In genomic region chr1:56748876-56749493, GRCm38 (mm10) we compare ENCODE assay signal across 20 mouse cellular contexts.
DNase-seq lines count a peak whose midpoint lies in the region; ATAC-seq and TF ChIP-seq lines count a peak whose summit lies in the region.
"Had no signal": no experiment of that assay in that cellular context is flagged by ENCODE, and none has a peak within 500 bp of the region (broad histone marks: within the 10 kb centered on the region; RNA-seq: fewer than 3 reads in every experiment).

No protein-coding gene starts in this region.

- no peak overlapping the region for H3K9ac ChIP-seq in forebrain, embryonic 15.5 days (replicated peaks)
- H3K9ac ChIP-seq in forebrain, postnatal 0 days = no peak overlapping the region
- no peak overlapping the region for H3K9ac ChIP-seq in hindbrain, embryonic 15.5 days
- H3K9ac ChIP-seq in hindbrain, embryonic 12.5 days = no peak overlapping the region
- H3K9ac ChIP-seq: heart, embryonic 12.5 days; heart, embryonic 15.5 days; intestine, embryonic 15.5 days had no signal

- 0 out of 2 replicates have a peak, but pooled peaks cover 3% of the 10 kb centered on the region for H3K4me1 ChIP-seq in forebrain, embryonic 15.5 days
- no peaks in the 10 kb centered on the region for H3K4me1 ChIP-seq in forebrain, postnatal 0 days (ENCODE audit: insufficient read depth)
- no peaks in the 10 kb centered on the region for H3K4me1 ChIP-seq in hindbrain, embryonic 15.5 days (replicated peaks)
- H3K4me1 ChIP-seq in hindbrain, embryonic 12.5 days = no peaks in the 10 kb centered on the region
- H3K4me1 ChIP-seq: forebrain, embryonic 10.5 days; heart, embryonic 12.5 days; heart, embryonic 15.5 days; intestine, embryonic 15.5 days had no signal

- H3K4me3 ChIP-seq in forebrain, embryonic 15.5 days = no peak overlapping the region
- no peak overlapping the region for H3K4me3 ChIP-seq in forebrain, postnatal 0 days (ENCODE audit: low read depth, low read length)
- no peak overlapping the region for H3K4me3 ChIP-seq in hindbrain, embryonic 15.5 days
- no peak overlapping the region for H3K4me3 ChIP-seq in hindbrain, embryonic 12.5 days
- H3K4me3 ChIP-seq: forebrain, embryonic 10.5 days; heart, embryonic 12.5 days; heart, embryonic 15.5 days; intestine, embryonic 15.5 days had no signal

- 0 out of 2 replicates have a peak, but pooled peaks have one; percentile 19 for ATAC-seq in forebrain, embryonic 15.5 days (replicated peaks)
- ATAC-seq in forebrain, postnatal 0 days = no peak
- peak; percentile 51; the same call in 1 of the 2 replicates for ATAC-seq in hindbrain, embryonic 15.5 days (ENCODE audit: low FRiP score, low read depth)
- no peak for ATAC-seq in hindbrain, embryonic 12.5 days (ENCODE audit: low FRiP score)
- ATAC-seq: activated CD4-positive, CD25-positive, alpha-beta regulatory T cell, adult 4 months; intestine, embryonic 15.5 days had no signal

- H3K27me3 ChIP-seq in forebrain, embryonic 15.5 days = no peaks in the 10 kb centered on the region
- H3K27me3 ChIP-seq in forebrain, postnatal 0 days (ENCODE audit: insufficient read depth, low read length) = no peaks in the 10 kb centered on the region
- H3K27me3 ChIP-seq in hindbrain, embryonic 15.5 days = no peaks in the 10 kb centered on the region
- H3K27me3 ChIP-seq in hindbrain, embryonic 12.5 days = no peaks in the 10 kb centered on the region
- H3K27me3 ChIP-seq: heart, embryonic 12.5 days; heart, embryonic 15.5 days; intestine, embryonic 15.5 days had no signal

- H3K27ac ChIP-seq in forebrain, embryonic 15.5 days (replicated peaks) = peak overlapping the region; percentile 62
- H3K27ac ChIP-seq in forebrain, postnatal 0 days (ENCODE audit: low read depth, low read length) = no peak overlapping the region
- no peak overlapping the region for H3K27ac ChIP-seq in hindbrain, embryonic 15.5 days (replicated peaks)
- H3K27ac ChIP-seq in hindbrain, embryonic 12.5 days = no peak overlapping the region
- H3K27ac ChIP-seq: forebrain, embryonic 10.5 days; heart, embryonic 15.5 days; intestine, embryonic 15.5 days had no signal

- no peaks in the 10 kb centered on the region for H3K36me3 ChIP-seq in forebrain, embryonic 15.5 days
- no peaks in the 10 kb centered on the region for H3K36me3 ChIP-seq in forebrain, postnatal 0 days (ENCODE audit: insufficient read depth)
- H3K36me3 ChIP-seq in hindbrain, embryonic 15.5 days = no peaks in the 10 kb centered on the region
- H3K36me3 ChIP-seq in hindbrain, embryonic 12.5 days = no peaks in the 10 kb centered on the region
- H3K36me3 ChIP-seq: forebrain, embryonic 10.5 days; heart, embryonic 12.5 days; heart, embryonic 15.5 days; intestine, embryonic 15.5 days had no signal

- intact Hi-C loops in left cerebral cortex, postnatal 4 days (cut with DNase I) = no loop called here

- WGBS in forebrain, embryonic 15.5 days = 86% methylated on average over 11 of the region's 11 CpGs
- 90% methylated on average over 11 of the region's 11 CpGs for WGBS in forebrain, postnatal 0 days
- 82% methylated on average over 11 of the region's 11 CpGs for WGBS in hindbrain, embryonic 15.5 days
- 86% methylated on average over 11 of the region's 11 CpGs for whole genome bisulfite sequencing in hindbrain, embryonic 12.5 days

- H3K4me2 ChIP-seq in forebrain, embryonic 15.5 days (replicated peaks) = no peak overlapping the region
- H3K4me2 ChIP-seq in forebrain, postnatal 0 days (ENCODE audit: low read depth) = no peak overlapping the region
- H3K4me2 ChIP-seq in hindbrain, embryonic 15.5 days = no peak overlapping the region
- H3K4me2 ChIP-seq in hindbrain, embryonic 12.5 days (replicated peaks) = no peak overlapping the region
- H3K4me2 ChIP-seq: heart, embryonic 12.5 days; heart, embryonic 15.5 days; intestine, embryonic 15.5 days had no signal

- no peaks in the 10 kb centered on the region for H3K9me3 ChIP-seq in forebrain, embryonic 15.5 days
- H3K9me3 ChIP-seq in forebrain, postnatal 0 days (ENCODE audit: low read length) = no peaks in the 10 kb centered on the region
- H3K9me3 ChIP-seq in hindbrain, embryonic 15.5 days = no peaks in the 10 kb centered on the region
- H3K9me3 ChIP-seq in hindbrain, embryonic 12.5 days (replicated peaks) = no peaks in the 10 kb centered on the region
- H3K9me3 ChIP-seq: forebrain, embryonic 10.5 days; heart, embryonic 12.5 days; heart, embryonic 15.5 days; intestine, embryonic 15.5 days had no signal

- peak; percentile 44 to 54 for DNase-seq in cerebellum, postnatal 10 days
- no peak for DNase-seq in cerebellum, adult 9-11 months
- no peak for DNase-seq in forebrain, postnatal 0 days
- peak; percentile 16 for DNase-seq in left cerebral cortex, postnatal 4 days
- no peak for DNase-seq in left cerebral cortex, adult 11 months (ENCODE audit: low spot score)
- DNase-seq: adrenal gland, adult 8-10 months; gastrocnemius, postnatal 10 days; gastrocnemius, postnatal 36 days; heart, postnatal 10 days; heart, postnatal 36 days; kidney, adult 11 months; kidney, adult 8-10 months had no signal

- no peak for TF ChIP-seq CTCF in forebrain, postnatal 0 days (IDR thresholded peaks at IDR 0.05; ENCODE audit: low read depth)

Comparison
In these comparisons a context has a peak if more than half of its experiments do, and no peak if none do; other contexts are left out.
1. DNase-seq: peak in cerebellum, postnatal 10 days (2 of 2) and left cerebral cortex, postnatal 4 days (single experiment); none in cerebellum, adult 9-11 months (single experiment), forebrain, postnatal 0 days (single experiment) and left cerebral cortex, adult 11 months (single experiment).
2. ATAC-seq: peak in forebrain, embryonic 15.5 days (single experiment) and hindbrain, embryonic 15.5 days (single experiment); none in forebrain, postnatal 0 days (single experiment) and hindbrain, embryonic 12.5 days (single experiment).